Mouse (Mus musculus) forebrain, embryonic 14.5 days (tissue): ENCODE results near the gene Tgif2lx1. TPM values are rescaled to one million over a fixed set of nuclear protein-coding genes. Genes with fewer than 3 reads are reported as not detected.
"Not testable (repeated sequence)": the region's sequence is repeated elsewhere in the genome, so short reads cannot be mapped to it uniquely, and the experiment has no call there.

Experiments
- ATAC-seq: fragments of 200-750 bp; cut with Nextera tagmentation; 2 replicates; pipeline ENCODE4 v1.8.0; 2017; ENCODE audit warnings: mild to moderate bottlenecking, moderate library complexity
- DNase-seq: peaks from one replicate; pipeline ENCODE4 v3.0.0-alpha.2; 2015; ENCODE audit warnings: low spot score
- H3K27ac ChIP-seq: fragments of 300-500 bp; sonication (generic); 2 replicates; pipeline ENCODE4 v1.5.1; 2014; ENCODE audit warnings: low read depth, mild to moderate bottlenecking, control low read depth, low read length, moderate library complexity
- H3K27me3 ChIP-seq: fragments of 300-500 bp; sonication (generic); replicated peaks from 2 replicates; pipeline ENCODE4 v1.6.1; 2014; ENCODE audit warnings: low read length, control low read depth, mixed read lengths; ENCODE audit not compliant: control insufficient read depth, insufficient read depth
- H3K36me3 ChIP-seq: fragments of 300-500 bp; sonication (generic); 2 replicates; pipeline ENCODE4 v1.6.1; 2014; ENCODE audit warnings: low read length, control low read depth; ENCODE audit not compliant: control insufficient read depth, insufficient read depth
- H3K4me1 ChIP-seq: fragments of 300-500 bp; sonication (generic); 2 replicates; pipeline ENCODE4 v1.6.1; 2014; ENCODE audit warnings: antibody characterized with exemption, low read length, control low read depth; ENCODE audit not compliant: control insufficient read depth, insufficient read depth
- H3K4me2 ChIP-seq: fragments of 300-500 bp; sonication (generic); 2 replicates; pipeline ENCODE4 v1.6.1; 2014; ENCODE audit warnings: mild to moderate bottlenecking, control low read depth, low read length
- H3K4me3 ChIP-seq: fragments of 300-500 bp; sonication (generic); 2 replicates; pipeline ENCODE4 v1.5.1; 2014; ENCODE audit warnings: low read depth, low read length, control low read depth
- H3K9ac ChIP-seq: fragments of 300-500 bp; sonication (generic); 2 replicates; pipeline ENCODE4 v1.6.1; 2014; ENCODE audit warnings: mild to moderate bottlenecking, low read length, control low read depth, moderate library complexity
- H3K9me3 ChIP-seq: fragments of 300-500 bp; sonication (generic); replicated peaks from 2 replicates; pipeline ENCODE4 v1.6.1; 2016; ENCODE audit warnings: low read length, control low read depth, mixed read lengths; ENCODE audit not compliant: control insufficient read depth
- WGBS: fragments of 180-500 bp; shearing (Covaris S2); extraction: QIAGEN DNeasy Blood & Tissue Kit; methylation state at CpG from one replicate; pipeline ENCODE4 v1.1.7; 2014; 5-methylcytosine and 5-hydroxymethylcytosine counted together
- polyA plus RNA-seq: library from polyadenylated mRNA; unstranded; fragments of >200 nt; fragmentation: Nextera tagmentation; extraction: Ambion mirVana; gene quantifications from 2 replicates; pipeline ENCODE4 v1.2.1, GENCODE M21; 2014

The Tgif2lx1 gene
- not detected in 2 replicates for polyA plus RNA-seq

DNA sequence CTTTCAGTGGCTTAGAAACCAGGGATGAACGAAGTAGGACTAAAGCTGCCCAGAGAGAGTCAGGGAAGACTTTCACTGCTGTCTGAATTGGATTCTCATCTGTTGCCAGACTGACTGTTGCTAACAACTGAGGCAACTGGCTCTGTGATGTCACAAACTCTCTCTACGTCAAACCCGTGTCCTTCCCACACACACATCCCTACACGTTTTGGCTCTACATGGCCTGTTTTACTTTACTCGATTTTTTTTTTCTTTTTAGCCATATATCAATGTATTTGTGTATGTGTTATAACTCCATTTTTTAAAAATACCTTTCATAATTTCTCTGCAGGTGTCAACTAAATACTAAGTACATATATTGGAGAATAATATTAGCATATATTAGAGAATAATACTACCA, at the start of gene Tgif2lx1:
TSS of gene Tgif2lx1 (minus strand) at position 101 of the 400 bp plus-strand sequence.
- not testable (repeated sequence) for H3K4me1 ChIP-seq, ATAC-seq, H3K4me3 ChIP-seq, DNase-seq, H3K9ac ChIP-seq, H3K27me3 ChIP-seq, H3K36me3 ChIP-seq, H3K4me2 ChIP-seq, H3K27ac ChIP-seq, H3K9me3 ChIP-seq
- no CpG with 5 or more reads among the region's 5 CpGs for WGBS

Other genes starting within 250 kb of the Tgif2lx1 start
- gene Tgif2lx2, start 53.5 kb downstream of the Tgif2lx1 start, polyA plus RNA-seq = not detected in 2 replicates